Mouse (Mus musculus) liver, adult 2 months (tissue): ENCODE measurements at regions not wholly inside any gene's neighbourhood (a gene's known extent, or its start where the extent isn't known, plus 50 kb on each side); places are given as distances from the start of the nearest gene placed in this dataset.

Source experiments
- DNase-seq: peaks from one replicate; pipeline ENCODE4 v3.0.0-alpha.2; 2011; ENCODE audit warnings: low read depth, low spot score; ENCODE audit errors: extremely low read depth
- H3K27ac ChIP-seq: fragments of 200-500 bp; replicated peaks from 2 replicates; pipeline ENCODE4 v1.5.1; 2012; ENCODE audit warnings: low read depth, mild to moderate bottlenecking, control low read depth, inconsistent platforms, low read length; ENCODE audit not compliant: insufficient read depth
- H3K27me3 ChIP-seq: fragments of 200-500 bp; 2 replicates; pipeline ENCODE4 v1.6.1; 2012; ENCODE audit warnings: mild to moderate bottlenecking, moderate library complexity, low read length, inconsistent platforms; ENCODE audit not compliant: control insufficient read depth, insufficient read depth
- H3K36me3 ChIP-seq: fragments of 200-500 bp; 2 replicates; pipeline ENCODE4 v1.6.1; 2012; ENCODE audit warnings: low read length, inconsistent platforms; ENCODE audit not compliant: control insufficient read depth, insufficient read depth
- H3K4me1 ChIP-seq: fragments of 200-500 bp; 2 replicates; pipeline ENCODE4 v1.6.1; 2011; ENCODE audit warnings: low read length; ENCODE audit not compliant: control insufficient read depth, insufficient read depth
- H3K4me3 ChIP-seq: fragments of 200-500 bp; 2 replicates; pipeline ENCODE4 v1.5.1; 2011; ENCODE audit warnings: low read depth, mild to moderate bottlenecking, control low read depth, low read length, moderate library complexity; ENCODE audit not compliant: insufficient read depth
- H3K79me2 ChIP-seq: fragments of 200-500 bp; 2 replicates; pipeline ENCODE4 v1.6.1; 2012; ENCODE audit warnings: inconsistent platforms, mild to moderate bottlenecking, low read length, moderate library complexity; ENCODE audit not compliant: control insufficient read depth, insufficient read depth
- H3K9ac ChIP-seq: fragments of 200-500 bp; 2 replicates; pipeline ENCODE4 v1.6.1; 2012; ENCODE audit warnings: low read depth, mild to moderate bottlenecking, control low read depth, inconsistent platforms, low read length
- CTCF ChIP-seq: fragments of 200-500 bp; IDR thresholded peaks from 2 replicates; pipeline ENCODE4 v1.5.1; 2011; ENCODE audit warnings: low read depth, low read length, control low read depth
- POLR2A ChIP-seq: fragments of 200-500 bp; IDR thresholded peaks from 2 replicates; pipeline ENCODE4 v1.6.1; 2011; ENCODE audit warnings: low read length, control low read depth; ENCODE audit not compliant: insufficient read depth; ENCODE audit errors: extremely low read depth
- WGBS: fragments of 180-500 bp; shearing (Covaris S2); methylation state at CpG from one replicate; pipeline ENCODE4 v1.1.7; 2018; 5-methylcytosine and 5-hydroxymethylcytosine counted together

GRCm38 (mm10) chr8:6991516-6991915, 1669.5 kb downstream of the Efnb2 start:
- Histone ChIP-seq H3K27ac (no peak overlapping the region), H3K4me3 (no peak overlapping the region)

GRCm38 (mm10) chr8:6989359-6990095, 1671.5 kb downstream of the Efnb2 start:
- Histone ChIP-seq H3K36me3 (no peaks in the 10 kb centered on the region), H3K4me1 (no peaks in the 10 kb centered on the region), H3K4me3 (no peak overlapping the region), H3K27ac (no peak overlapping the region), H3K9ac (no peak overlapping the region), H3K79me2 (no peaks in the 10 kb centered on the region), H3K27me3 (no peaks in the 10 kb centered on the region)
- 75% methylated on average over 3 of the region's 3 CpGs for WGBS
- no peak for DNase-seq
- no peak for TF ChIP-seq POLR2A
- no peak for TF ChIP-seq CTCF

More at GRCm38 (mm10) chr8:6991516-6991915, 1669.5 kb downstream of the Efnb2 start:
- Histone ChIP-seq H3K27me3 (no peaks in the 10 kb centered on the region), H3K9ac (no peak overlapping the region), H3K36me3 (no peaks in the 10 kb centered on the region), H3K4me1 (no peaks in the 10 kb centered on the region), H3K79me2 (no peaks in the 10 kb centered on the region)
- no peak for DNase-seq
- 67% methylated on average over 2 of the region's 2 CpGs for WGBS
- no peak for TF ChIP-seq POLR2A
- TF ChIP-seq CTCF, result no peak

DNA sequence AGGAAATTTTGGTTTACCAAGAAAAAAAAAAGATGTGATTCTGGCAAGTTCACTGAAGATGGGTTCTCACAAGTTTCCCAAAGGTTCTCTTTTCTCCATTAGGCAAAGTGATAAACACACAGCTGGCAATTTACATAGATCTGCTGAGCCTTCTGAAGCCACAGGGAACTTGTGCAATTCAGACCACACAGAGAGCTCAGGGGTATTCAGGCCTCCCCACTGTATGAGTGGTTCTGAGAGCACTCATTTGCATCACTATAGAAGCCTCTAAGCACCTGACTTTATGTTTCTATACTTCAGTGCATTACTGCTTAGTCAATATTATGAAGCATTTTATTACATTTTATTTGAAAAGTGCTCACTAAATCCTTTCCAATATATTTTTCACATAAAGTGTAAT, 1687.1 kb downstream of the Efnb2 start:
- Histone ChIP-seq H3K9ac (no peak overlapping the region), H3K27ac (no peak overlapping the region), H3K4me3 (no peak overlapping the region), H3K4me1 (no peaks in the 10 kb centered on the region), H3K79me2 (no peaks in the 10 kb centered on the region), H3K36me3 (no peaks in the 10 kb centered on the region), H3K27me3 (no peaks in the 10 kb centered on the region)
- DNase-seq, result no peak
- TF ChIP-seq CTCF (no peak), POLR2A (no peak)

DNA sequence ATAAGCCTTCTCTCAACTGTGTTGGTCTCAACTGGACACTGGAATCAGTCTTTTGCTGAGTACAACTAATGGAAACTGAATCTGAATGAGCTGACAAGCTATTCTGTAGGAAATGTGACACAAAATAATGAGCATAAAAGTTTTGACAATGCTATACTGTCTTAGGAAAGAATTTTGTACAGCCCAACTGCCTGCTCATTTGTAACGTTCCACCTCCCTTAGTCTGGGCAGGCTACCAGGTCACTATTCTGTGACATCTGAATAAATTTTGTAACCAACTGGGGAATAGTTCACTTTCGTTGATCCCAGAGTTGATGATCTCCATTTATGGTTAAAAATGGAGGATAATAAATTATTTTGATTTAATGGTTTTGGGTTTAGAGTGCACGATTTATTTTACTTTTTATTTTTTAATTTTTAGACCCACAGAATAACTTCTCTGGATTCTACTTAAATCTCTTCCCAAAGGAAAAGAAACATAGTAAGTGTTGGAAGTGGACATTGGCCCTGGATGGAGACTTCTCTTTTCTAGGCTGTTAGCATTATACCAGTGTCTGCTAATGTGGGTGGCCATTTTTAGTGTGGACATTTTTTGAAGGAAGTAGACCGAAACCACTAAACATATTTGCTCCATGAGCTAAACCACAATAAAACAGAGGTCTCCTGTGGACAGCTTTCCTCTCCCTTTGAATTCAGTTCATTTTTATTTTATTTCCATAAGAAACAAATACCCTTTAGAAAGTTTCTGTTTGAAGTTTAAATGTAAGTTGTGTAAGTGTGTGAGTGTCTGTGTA, 1697.8 kb downstream of the Efnb2 start:
- Histone ChIP-seq H3K36me3 (no peaks in the 10 kb centered on the region), H3K27ac (no peak overlapping the region), H3K4me3 (no peak overlapping the region), H3K79me2 (no peaks in the 10 kb centered on the region), H3K4me1 (no peaks in the 10 kb centered on the region), H3K27me3 (no peaks in the 10 kb centered on the region), H3K9ac (no peak overlapping the region)
- TF ChIP-seq POLR2A (no peak), CTCF (no peak)
- no peak for DNase-seq
- WGBS, result 77% methylated on average over 4 of the region's 4 CpGs

GRCm38 (mm10) chr8:6958086-6958485, 1703.0 kb downstream of the Efnb2 start:
- H3K79me2 ChIP-seq, result no peaks in the 10 kb centered on the region
- WGBS, result 82% methylated on average over 5 of the region's 5 CpGs
- no peak overlapping the region for H3K9ac ChIP-seq

DNA sequence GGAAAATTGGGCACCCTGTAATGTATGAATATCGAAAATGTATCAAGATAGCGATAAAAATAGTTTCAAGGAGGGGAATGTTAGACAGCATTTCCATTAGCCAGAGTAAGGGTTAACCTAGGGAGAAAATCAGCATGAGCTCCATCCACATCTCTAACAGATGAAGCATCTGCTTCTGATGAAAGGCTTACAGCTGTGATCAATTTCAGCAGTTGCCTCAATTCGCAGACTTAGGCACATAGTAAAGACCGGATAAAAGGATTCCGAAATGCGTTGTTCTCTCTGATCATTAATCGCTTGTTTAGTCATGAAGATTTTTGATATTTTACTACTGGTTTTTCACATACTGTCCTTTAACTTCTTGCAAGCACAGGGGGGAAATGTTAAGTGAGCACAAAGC, 1706.8 kb downstream of the Efnb2 start:
- Histone ChIP-seq H3K27ac (no peak overlapping the region), H3K27me3 (no peaks in the 10 kb centered on the region), H3K36me3 (no peaks in the 10 kb centered on the region), H3K4me1 (no peaks in the 10 kb centered on the region), H3K4me3 (no peak overlapping the region), H3K79me2 (no peaks in the 10 kb centered on the region), H3K9ac (no peak overlapping the region)
- TF ChIP-seq POLR2A (no peak), CTCF (no peak)
- 81% methylated on average over 7 of the region's 7 CpGs for WGBS
- DNase-seq, result no peak

More at GRCm38 (mm10) chr8:6958086-6958485, 1703.0 kb downstream of the Efnb2 start:
- no peaks in the 10 kb centered on the region for H3K4me1 ChIP-seq
- H3K27ac ChIP-seq, result no peak overlapping the region
- DNase-seq, result no peak
- no peaks in the 10 kb centered on the region for H3K27me3 ChIP-seq
- H3K36me3 ChIP-seq, result no peaks in the 10 kb centered on the region
- H3K4me3 ChIP-seq, result no peak overlapping the region
- TF ChIP-seq CTCF, result no peak
- no peak for TF ChIP-seq POLR2A
